Mouse (Mus musculus) heart, embryonic 10.5 days (tissue): Measurements from ENCODE around the gene Gm17364. TPM values are rescaled to one million over a fixed set of nuclear protein-coding genes. Genes with fewer than 3 reads are reported as not detected.

ENCODE experiments used
- DNase-seq: peaks from one replicate; pipeline ENCODE4 v3.0.0-alpha.2; 2017; ENCODE audit warnings: low spot score
- H3K27ac ChIP-seq: fragments of 300-500 bp; sonication (generic); 2 replicates; pipeline ENCODE4 v1.5.1; 2016; ENCODE audit warnings: mild to moderate bottlenecking
- H3K27me3 ChIP-seq: fragments of 300-500 bp; sonication (generic); 2 replicates; pipeline ENCODE4 v1.6.1; 2016; ENCODE audit warnings: mild to moderate bottlenecking; ENCODE audit not compliant: poor library complexity, insufficient read depth, severe bottlenecking
- H3K36me3 ChIP-seq: fragments of 300-500 bp; sonication (generic); 2 replicates; pipeline ENCODE4 v1.6.1; 2016; ENCODE audit warnings: mild to moderate bottlenecking, moderate library complexity
- H3K4me1 ChIP-seq: fragments of 300-500 bp; sonication (generic); 2 replicates; pipeline ENCODE4 v1.6.1; 2016; ENCODE audit warnings: mild to moderate bottlenecking
- H3K4me3 ChIP-seq: fragments of 300-500 bp; sonication (generic); 2 replicates; pipeline ENCODE4 v1.5.1; 2016; ENCODE audit warnings: mild to moderate bottlenecking, moderate library complexity
- H3K9me3 ChIP-seq: fragments of 300-500 bp; sonication (generic); 2 replicates; pipeline ENCODE4 v1.6.1; 2016; ENCODE audit warnings: mild to moderate bottlenecking, moderate library complexity
- WGBS: fragments of 180-500 bp; shearing (Covaris S2); methylation state at CpG from one replicate; pipeline ENCODE4 v1.1.7; 2016; 5-methylcytosine and 5-hydroxymethylcytosine counted together
- polyA plus RNA-seq: library from polyadenylated mRNA; unstranded; fragments of >200 nt; fragmentation: Nextera tagmentation; extraction: Ambion mirVana; gene quantifications from 2 replicates; pipeline ENCODE4 v1.2.1, GENCODE M21; 2016

Gm17364 gene
- polyA plus RNA-seq, 1 experiment from 2014 or later: not detected

- under 1% methylated on average over 75 of the region's 78 CpGs for WGBS
- H3K27ac ChIP-seq: peak within 1 kb of the TSS; percentile 96
- H3K9me3 ChIP-seq: no peaks in the 10 kb centered on the region
- H3K27me3 ChIP-seq: no peaks in the 10 kb centered on the region
- DNase-seq: peak; percentile 99
- no peaks in the 10 kb centered on the region for H3K36me3 ChIP-seq
- peak within 1 kb of the TSS; percentile 87 for H3K4me3 ChIP-seq
- H3K4me1 ChIP-seq: peaks cover 19% of the 10 kb centered on the region
Observed at GRCm38 (mm10) chr13:41249538-41250317, 24.0 kb downstream of the Gm17364 start, which contains the start of gene Smim13. Smim13 (plus strand) TSS chr13:41249844.

GRCm38 (mm10) chr13:41248751-41249520, 24.8 kb downstream of the Gm17364 start:
- peak overlapping the region; percentile 96 for H3K27ac ChIP-seq
- no peaks in the 10 kb centered on the region for H3K36me3 ChIP-seq
- DNase-seq: no peak
- 41% methylated on average over 12 of the region's 12 CpGs for WGBS
- H3K4me3 ChIP-seq: peak overlapping the region; percentile 87
- no peaks in the 10 kb centered on the region for H3K27me3 ChIP-seq
- no peaks in the 10 kb centered on the region for H3K9me3 ChIP-seq
- H3K4me1 ChIP-seq: peaks cover 25% of the 10 kb centered on the region

GRCm38 (mm10) chr13:41244306-41244830, 29.4 kb downstream of the Gm17364 start:
- Histone ChIP-seq H3K27ac (no peak overlapping the region), H3K4me3 (no peak overlapping the region), H3K9me3 (no peaks in the 10 kb centered on the region), H3K4me1 (peaks cover 9% of the 10 kb centered on the region; the same call in 1 of the 2 replicates), H3K27me3 (0 out of 2 replicates have a peak, but pooled peaks cover 6% of the 10 kb centered on the region), H3K36me3 (no peaks in the 10 kb centered on the region)
- 44% methylated on average over 6 of the region's 6 CpGs for WGBS
- DNase-seq: no peak

GRCm38 (mm10) chr13:41241557-41241956, 32.2 kb downstream of the Gm17364 start:
- no peaks in the 10 kb centered on the region for H3K36me3 ChIP-seq
- 70% methylated on average over 2 of the region's 2 CpGs for WGBS
- 0 out of 2 replicates have a peak, but pooled peaks cover 6% of the 10 kb centered on the region for H3K27me3 ChIP-seq
- no peak overlapping the region for H3K4me3 ChIP-seq
- H3K27ac ChIP-seq: no peak overlapping the region
- H3K4me1 ChIP-seq: peaks cover 6% of the 10 kb centered on the region; the same call in 1 of the 2 replicates
- no peaks in the 10 kb centered on the region for H3K9me3 ChIP-seq
- DNase-seq: no peak

- Histone ChIP-seq H3K36me3 (no peaks in the 10 kb centered on the region), H3K9me3 (no peaks in the 10 kb centered on the region), H3K4me3 (no peak overlapping the region), H3K27ac (no peak overlapping the region), H3K4me1 (no peaks in the 10 kb centered on the region), H3K27me3 (0 out of 2 replicates have a peak, but pooled peaks cover 6% of the 10 kb centered on the region)
- no peak for DNase-seq
- 6% methylated on average over 5 of the region's 5 CpGs for WGBS
Observed at GRCm38 (mm10) chr13:41238805-41239130, 35.0 kb downstream of the Gm17364 start.

GRCm38 (mm10) chr13:41238035-41238804, 35.6 kb downstream of the Gm17364 start:
- H3K4me1 ChIP-seq: no peaks in the 10 kb centered on the region
- no peak overlapping the region for H3K4me3 ChIP-seq
- 0 out of 2 replicates have a peak, but pooled peaks cover 6% of the 10 kb centered on the region for H3K27me3 ChIP-seq
- WGBS: 72% methylated on average over 10 of the region's 10 CpGs
- H3K36me3 ChIP-seq: no peaks in the 10 kb centered on the region
- H3K9me3 ChIP-seq: no peaks in the 10 kb centered on the region
- no peak for DNase-seq
- H3K27ac ChIP-seq: no peak overlapping the region

- Histone ChIP-seq H3K9me3 (no peaks in the 10 kb centered on the region), H3K27ac (no peak overlapping the region), H3K27me3 (0 out of 2 replicates have a peak, but pooled peaks cover 6% of the 10 kb centered on the region), H3K36me3 (no peaks in the 10 kb centered on the region), H3K4me3 (no peak overlapping the region), H3K4me1 (no peaks in the 10 kb centered on the region)
- WGBS: 73% methylated on average over 13 of the region's 13 CpGs
- DNase-seq: no peak
Observed at GRCm38 (mm10) chr13:41235845-41236741, 37.7 kb downstream of the Gm17364 start.

- H3K9me3 ChIP-seq: no peaks in the 10 kb centered on the region
- DNase-seq: no peak
- H3K4me1 ChIP-seq: no peaks in the 10 kb centered on the region
- H3K4me3 ChIP-seq: no peak overlapping the region
- no peak overlapping the region for H3K27ac ChIP-seq
- 0 out of 2 replicates have a peak, but pooled peaks cover 5% of the 10 kb centered on the region for H3K27me3 ChIP-seq
- 89% methylated on average over 6 of the region's 6 CpGs for WGBS
- no peaks in the 10 kb centered on the region for H3K36me3 ChIP-seq
Observed at GRCm38 (mm10) chr13:41235181-41235580, 38.6 kb downstream of the Gm17364 start.

GRCm38 (mm10) chr13:41233241-41233640, 40.5 kb downstream of the Gm17364 start:
- Histone ChIP-seq H3K27me3 (no peaks in the 10 kb centered on the region), H3K9me3 (no peaks in the 10 kb centered on the region), H3K4me1 (no peaks in the 10 kb centered on the region), H3K36me3 (no peaks in the 10 kb centered on the region), H3K27ac (no peak overlapping the region), H3K4me3 (no peak overlapping the region)
- no peak for DNase-seq
- WGBS: 87% methylated on average over 7 of the region's 7 CpGs

GRCm38 (mm10) chr13:41232209-41232608, 41.6 kb downstream of the Gm17364 start:
- Histone ChIP-seq H3K27me3 (no peaks in the 10 kb centered on the region), H3K27ac (no peak overlapping the region), H3K9me3 (no peaks in the 10 kb centered on the region), H3K4me1 (no peaks in the 10 kb centered on the region), H3K4me3 (no peak overlapping the region), H3K36me3 (no peaks in the 10 kb centered on the region)
- DNase-seq: no peak
- WGBS: 91% methylated on average over 15 of the region's 15 CpGs

- Histone ChIP-seq H3K4me1 (no peaks in the 10 kb centered on the region), H3K9me3 (no peaks in the 10 kb centered on the region), H3K27me3 (no peaks in the 10 kb centered on the region), H3K4me3 (no peak overlapping the region), H3K36me3 (no peaks in the 10 kb centered on the region), H3K27ac (no peak overlapping the region)
- DNase-seq: no peak
- WGBS: 85% methylated on average over 12 of the region's 12 CpGs
Observed at GRCm38 (mm10) chr13:41231389-41231983, 42.3 kb downstream of the Gm17364 start.
